8 mouse cellular contexts compared by ENCODE assay signal in the genomic region with DNA sequence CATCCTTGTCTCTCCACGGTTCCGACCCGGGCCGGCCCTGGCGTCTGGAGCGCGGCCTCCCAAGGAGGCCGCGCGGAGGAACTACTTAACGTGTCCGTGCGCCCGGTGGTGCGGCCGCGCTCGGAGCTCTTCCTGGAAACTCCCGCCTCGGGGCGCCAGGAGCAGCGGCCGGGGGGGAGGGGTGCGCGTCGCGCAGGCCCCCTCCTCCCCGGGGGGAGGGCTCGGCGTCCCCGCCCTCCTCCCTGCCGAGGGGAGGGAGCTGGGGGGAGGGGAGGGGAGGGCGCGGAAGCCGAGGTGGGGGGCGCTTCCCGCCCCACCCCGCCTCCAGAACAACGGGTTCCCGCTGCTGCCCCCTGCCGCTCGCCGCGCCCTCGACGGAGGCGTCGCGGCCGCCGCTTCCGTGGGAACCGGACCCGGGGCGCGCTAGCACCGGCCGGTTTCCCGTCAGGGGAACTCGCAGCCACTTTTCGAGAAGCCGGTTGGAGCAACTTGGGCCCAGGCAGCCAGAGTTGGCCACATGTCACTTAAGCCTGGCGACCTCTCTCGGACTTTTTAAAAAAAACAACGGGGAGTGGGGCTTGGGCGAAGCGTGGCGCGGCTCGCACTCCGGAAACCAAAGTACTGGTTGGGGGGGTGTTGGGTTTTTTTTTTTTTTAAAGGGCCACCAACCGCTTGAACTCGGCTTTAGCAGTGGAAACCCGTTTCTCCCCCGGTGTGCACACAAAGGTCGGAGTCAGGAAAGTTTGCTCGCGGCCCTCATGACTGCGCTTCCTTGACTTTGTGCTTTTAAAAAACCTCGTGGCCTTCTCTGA. TPM values are rescaled to one million over a fixed set of nuclear protein-coding genes. Genes with fewer than 3 reads are reported as not detected.
DNase-seq lines count a peak whose midpoint lies in the region; ATAC-seq lines count a peak whose summit lies in the region.

No protein-coding gene starts in this region.

- peak overlapping the region; percentile 61 for H3K4me2 ChIP-seq in hindbrain, embryonic 14.5 days (replicated peaks)

- peak overlapping the region; percentile 98 for H3K27ac ChIP-seq in hindbrain, embryonic 14.5 days

- no peaks in the 10 kb centered on the region for H3K36me3 ChIP-seq in hindbrain, embryonic 14.5 days (replicated peaks; ENCODE audit: control insufficient read depth, insufficient read depth)

- WGBS in hindbrain, embryonic 14.5 days, result under 1% methylated on average over 58 of the region's 80 CpGs

- peak; percentile 54 for ATAC-seq in hindbrain, embryonic 14.5 days (ENCODE audit: low FRiP score)

- H3K9me3 ChIP-seq in hindbrain, embryonic 14.5 days (ENCODE audit: control insufficient read depth, low read length), result no peaks in the 10 kb centered on the region

- H3K27me3 ChIP-seq in hindbrain, embryonic 14.5 days (ENCODE audit: control insufficient read depth, insufficient read depth, low read length), result no peaks in the 10 kb centered on the region

- peak overlapping the region; percentile 59 for H3K4me3 ChIP-seq in hindbrain, embryonic 14.5 days (replicated peaks; ENCODE audit: low read length)

- peak overlapping the region; percentile 78 for H3K9ac ChIP-seq in hindbrain, embryonic 14.5 days

- H3K4me1 ChIP-seq in hindbrain, embryonic 14.5 days (replicated peaks; ENCODE audit: control insufficient read depth, insufficient read depth, low read length), result peaks cover 11% of the 10 kb centered on the region; the same call in 1 of the 2 replicates

- DNase-seq in R1 (ENCODE audit: low read depth, low spot score), result peak; percentile 95
- peak; percentile 64 to 79 for DNase-seq in cerebellum, postnatal 36 days
- DNase-seq in frontal cortex, postnatal 36 days (ENCODE audit: low spot score in 2 of 2), result peak; percentile 59 to 63
- peak; percentile 85 for DNase-seq in hindbrain, embryonic 14.5 days (ENCODE audit: low spot score)
- peak; percentile 78 to 79 for DNase-seq in layer of hippocampus, postnatal 36 days
- DNase-seq in lung, postnatal 25 days (ENCODE audit: low spot score), result peak; percentile 89
- DNase-seq in retina, adult 2 months (ENCODE audit: low read depth, low spot score), result peak; percentile 87
- DNase-seq in thymus, postnatal 25 days, result peak; percentile 95

RNA-seq across cellular contexts. Expression of a gene that starts 57.6 kb away (rescaled TPM):
- polyA plus RNA-seq in hindbrain, embryonic 14.5 days (2014; fragmentation: Nextera tagmentation; extraction: Ambion mirVana), result 35.5 and 37.8 TPM in 2 replicates
- total RNA-seq in layer of hippocampus, postnatal 36 days (2021), result 10 to 100 TPM; 75.1 to 87.6 TPM

Comparison
In these comparisons a context has a peak if more than half of its experiments do, and no peak if none do; other contexts are left out.
1. Peak in every context shown above with its lines: DNase-seq, ATAC-seq, H3K4me3 ChIP-seq and H3K27ac ChIP-seq.